Mouse (Mus musculus): ENCODE data around the gene Elavl3.

Gene Elavl3

GRCm38 (mm10) chr9:22058011-22058424 lies 6.2 kb upstream of the Elavl3 start:
- peak; percentile 60 for DNase-seq (ENCODE audit: low spot score)

GRCm38 (mm10) chr9:22057031-22057517 lies 5.3 kb upstream of the Elavl3 start:
- DNase-seq (ENCODE audit: low spot score), result no peak

- DNase-seq (ENCODE audit: low spot score), result no peak
Observed at GRCm38 (mm10) chr9:22056303-22056910, 4.6 kb upstream of the Elavl3 start.

GRCm38 (mm10) chr9:22055713-22056112 lies 3.9 kb upstream of the Elavl3 start:
- no peak for DNase-seq (ENCODE audit: low spot score)

- peak; percentile 83 for DNase-seq (ENCODE audit: low spot score)
Observed at GRCm38 (mm10) chr9:22054411-22055076, 2.7 kb upstream of the Elavl3 start.

- DNase-seq (ENCODE audit: low spot score), result no peak
Observed at GRCm38 (mm10) chr9:22053657-22054056, 1.8 kb upstream of the Elavl3 start.

- DNase-seq (ENCODE audit: low spot score), result peak; percentile 40
Observed at GRCm38 (mm10) chr9:22051161-22051957, 464 bp downstream of the Elavl3 start.

- peak; percentile 64 for DNase-seq (ENCODE audit: low spot score)
Observed at GRCm38 (mm10) chr9:22050351-22050889, 1.4 kb downstream of the Elavl3 start.

- no peak for DNase-seq (ENCODE audit: low spot score)
Observed at GRCm38 (mm10) chr9:22049721-22050270, 2.0 kb downstream of the Elavl3 start.

- DNase-seq (ENCODE audit: low spot score), result no peak
Observed at GRCm38 (mm10) chr9:22049315-22049714, 2.5 kb downstream of the Elavl3 start.

- DNase-seq (ENCODE audit: low spot score), result no peak
Observed at GRCm38 (mm10) chr9:22047329-22047728, 4.5 kb downstream of the Elavl3 start.

GRCm38 (mm10) chr9:22041832-22042231 lies 10.0 kb downstream of the Elavl3 start:
- no peak for DNase-seq (ENCODE audit: low spot score)

- no peak for DNase-seq (ENCODE audit: low spot score)
Observed at GRCm38 (mm10) chr9:22037826-22038225, 14.0 kb downstream of the Elavl3 start.

- no peak for DNase-seq (ENCODE audit: low spot score)
Observed at GRCm38 (mm10) chr9:22035300-22036044, 16.4 kb downstream of the Elavl3 start.

GRCm38 (mm10) chr9:22030386-22030785 lies 21.4 kb downstream of the Elavl3 start:
- DNase-seq (ENCODE audit: low spot score), result no peak

- no peak for DNase-seq (ENCODE audit: low spot score)
Observed at GRCm38 (mm10) chr9:22028467-22028866, 23.4 kb downstream of the Elavl3 start.

GRCm38 (mm10) chr9:22024592-22024991 lies 27.2 kb downstream of the Elavl3 start:
- DNase-seq (ENCODE audit: low spot score), result no peak

GRCm38 (mm10) chr9:22017208-22017825 lies 34.5 kb downstream of the Elavl3 start:
- no peak for DNase-seq (ENCODE audit: low spot score)

- no peak for DNase-seq (ENCODE audit: low spot score)
Observed at GRCm38 (mm10) chr9:22016245-22016644, 35.6 kb downstream of the Elavl3 start.

GRCm38 (mm10) chr9:22012731-22013130 lies 39.1 kb downstream of the Elavl3 start:
- DNase-seq (ENCODE audit: low spot score), result no peak

- DNase-seq (ENCODE audit: low spot score), result no peak
Observed at GRCm38 (mm10) chr9:22011055-22011454, 40.8 kb downstream of the Elavl3 start.

All from MN1 (cell line).